Mouse (Mus musculus): ENCODE results near the gene Rpl27. TPM values are rescaled to one million over a fixed set of nuclear protein-coding genes. Genes with fewer than 3 reads are reported as not detected.

The Rpl27 gene
- total and polyA plus RNA-seq, 3 experiments: 909 to 5,728 (median 3,039) TPM

DNA sequence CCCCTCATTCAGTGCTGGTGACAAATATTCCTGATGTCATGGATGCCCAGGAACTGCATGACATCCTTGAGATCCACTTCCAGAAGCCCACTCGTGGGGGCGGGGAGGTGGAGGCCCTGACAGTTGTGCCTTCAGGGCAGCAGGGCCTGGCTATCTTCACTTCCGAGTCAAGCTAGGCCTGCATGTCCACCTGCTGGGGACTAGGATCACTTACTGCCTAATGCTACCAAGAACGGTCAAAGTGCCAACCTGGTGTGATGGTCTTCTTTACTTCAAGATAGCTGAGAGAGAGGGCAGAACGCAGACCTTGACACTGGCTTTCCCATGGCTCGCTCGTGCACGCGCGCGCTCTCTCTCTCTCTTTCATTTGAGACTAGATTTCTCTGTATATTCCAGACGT, 16.1 kb downstream of the Rpl27 start:
- Histone ChIP-seq H3K27ac (ENCODE audit: insufficient read depth, low read depth) (no peak overlapping the region), H3K9ac (ENCODE audit: insufficient read depth, low read depth) (no peak overlapping the region), H3K79me2 (replicated peaks; ENCODE audit: control insufficient read depth, extremely low read depth, insufficient read depth, poor library complexity, severe bottlenecking) (no peaks in the 10 kb centered on the region), H3K4me3 (replicated peaks in 1 of 3; ENCODE audit: low read depth in 2 of 3, low read length in 2 of 3, poor library complexity in 1 of 3) (no peak overlapping the region), H3K27me3 (replicated peaks) (no peaks in the 10 kb centered on the region), H3K9me3 (replicated peaks; ENCODE audit: low read length) (no peaks in the 10 kb centered on the region), H3K36me3 (replicated peaks in 1 of 2; ENCODE audit: control insufficient read depth in 1 of 2, insufficient read depth in 1 of 2, low read length in 1 of 2) (peaks cover 48 to 87% of the 10 kb centered on the region in 2 experiments), H3K4me1 (ENCODE audit: control insufficient read depth in 1 of 2, insufficient read depth in 2 of 2) (peaks cover 9 to 44% of the 10 kb centered on the region in 2 experiments), H3K4me2 (ENCODE audit: insufficient read depth, low read depth, poor library complexity, severe bottlenecking) (no peak overlapping the region)
- in situ Hi-C loops (cut with MboI; ENCODE audit: low pct_ligation_motif_present, low pct_unique_long_range_greater_than_20kb, low sequenced_read_pairs): no loop called here
- no peak for DNase-seq (ENCODE audit: extremely low read depth)
- TF ChIP-seq SIN3A (IDR thresholded peaks at IDR 0.05; ENCODE audit: low read length) (no peak), NELFE (IDR thresholded peaks at IDR 0.05; ENCODE audit: low read depth, low read length) (no peak), HCFC1 (IDR thresholded peaks at IDR 0.05; ENCODE audit: low read depth, low read length) (no peak), MYC (IDR thresholded peaks at IDR 0.05; ENCODE audit: low read depth, low read length) (no peak), MEF2A (IDR thresholded peaks at IDR 0.05; ENCODE audit: borderline replicate concordance, low read depth, low read length) (no peak)
- dilution Hi-C loops (cut with MboI; ENCODE audit: extremely low pct_ligation_motif_present, extremely low pct_unique_long_range_greater_than_20kb, low sequenced_read_pairs): no loop called here

DNA sequence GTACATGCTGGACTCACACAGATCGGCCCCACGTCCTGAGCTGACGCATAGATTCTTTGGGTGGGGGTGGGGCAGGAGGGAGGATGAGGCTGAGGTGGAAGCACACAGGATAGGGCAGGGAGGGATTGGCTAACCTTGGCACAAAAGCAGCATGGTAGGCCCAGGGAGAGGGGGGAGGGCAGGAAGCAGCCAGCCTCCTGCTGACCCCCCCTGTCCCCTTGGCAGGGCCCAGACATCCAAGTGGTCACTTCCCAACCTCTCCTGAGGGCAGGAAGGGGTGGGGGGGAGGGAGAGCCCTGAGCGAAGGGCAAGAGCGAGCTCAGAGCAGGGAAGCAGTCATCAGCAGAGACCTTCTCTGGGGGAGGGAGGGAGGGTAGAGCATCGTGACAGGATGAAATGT, 17.6 kb downstream of the Rpl27 start:
- no peak for TF ChIP-seq EP300 (IDR thresholded peaks at IDR 0.05; ENCODE audit: low read length)
- TF ChIP-seq UBTF (IDR thresholded peaks at IDR 0.05; ENCODE audit: low read depth, low read length): no peak
- no peak for TF ChIP-seq ELF1 (IDR thresholded peaks at IDR 0.05; ENCODE audit: low read depth, low read length)
- Histone ChIP-seq H3K27me3 (replicated peaks) (no peaks in the 10 kb centered on the region), H3K27ac (ENCODE audit: insufficient read depth, low read depth) (no peak overlapping the region), H3K4me3 (replicated peaks in 1 of 3; ENCODE audit: low read depth in 2 of 3, low read length in 2 of 3, poor library complexity in 1 of 3) (no peak overlapping the region), H3K79me2 (replicated peaks; ENCODE audit: control insufficient read depth, extremely low read depth, insufficient read depth, poor library complexity, severe bottlenecking) (no peaks in the 10 kb centered on the region), H3K9me3 (replicated peaks; ENCODE audit: low read length) (no peaks in the 10 kb centered on the region), H3K4me2 (ENCODE audit: insufficient read depth, low read depth, poor library complexity, severe bottlenecking) (no peak overlapping the region), H3K4me1 (ENCODE audit: control insufficient read depth in 1 of 2, insufficient read depth in 2 of 2) (peaks cover 18 to 50% of the 10 kb centered on the region in 2 experiments), H3K36me3 (replicated peaks in 1 of 2; ENCODE audit: control insufficient read depth in 1 of 2, insufficient read depth in 1 of 2, low read length in 1 of 2) (peaks cover 48 to 74% of the 10 kb centered on the region in 2 experiments), H3K9ac (ENCODE audit: insufficient read depth, low read depth) (no peak overlapping the region)
- DNase-seq (ENCODE audit: extremely low read depth): no peak
- dilution Hi-C loops (cut with MboI; ENCODE audit: extremely low pct_ligation_motif_present, extremely low pct_unique_long_range_greater_than_20kb, low sequenced_read_pairs) (no loop called here), in situ Hi-C loops (cut with MboI; ENCODE audit: low pct_ligation_motif_present, low pct_unique_long_range_greater_than_20kb, low sequenced_read_pairs) (no loop called here)

DNA sequence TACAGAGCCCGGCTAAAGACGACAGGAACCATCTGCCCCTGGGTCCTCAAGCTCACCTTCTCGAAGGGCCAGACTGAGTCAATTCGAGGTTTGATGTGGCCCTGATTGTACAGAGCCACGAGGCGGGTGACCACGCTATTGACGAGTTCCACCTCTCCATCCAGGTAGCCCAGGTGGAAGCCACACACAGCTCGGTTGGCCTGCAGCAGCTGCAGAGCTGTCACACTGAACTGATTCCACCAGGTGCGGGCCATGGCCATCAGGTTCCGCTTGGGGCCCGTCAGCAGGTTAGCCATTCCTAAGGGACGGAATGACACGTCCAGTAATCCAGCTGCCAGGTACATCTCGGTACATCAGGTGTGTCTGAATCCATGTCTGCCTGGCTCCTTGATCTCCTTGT, 18.2 kb downstream of the Rpl27 start:
- peaks cover 18 to 50% of the 10 kb centered on the region in 2 experiments for H3K4me1 ChIP-seq (ENCODE audit: control insufficient read depth in 1 of 2, insufficient read depth in 2 of 2)
- no peak for TF ChIP-seq POLR2A (IDR thresholded peaks at IDR 0.05; ENCODE audit: low read depth, low read length)
- no peak for TF ChIP-seq TBP (conservative IDR thresholded peaks at IDR 0.05; ENCODE audit: low read depth, low read length)
- TF ChIP-seq SIN3A (IDR thresholded peaks at IDR 0.05; ENCODE audit: low read length): no peak
- TF ChIP-seq HCFC1 (IDR thresholded peaks at IDR 0.05; ENCODE audit: low read depth, low read length): no peak
- no peak for TF ChIP-seq ZNF384 (IDR thresholded peaks at IDR 0.05; ENCODE audit: low read depth, low read length)
- no peak for TF ChIP-seq SMC3 (IDR thresholded peaks at IDR 0.05; ENCODE audit: low read depth, low read length)
- TF ChIP-seq KAT2A (IDR thresholded peaks at IDR 0.05; ENCODE audit: insufficient replicate concordance, low read length): no peak
- DNase-seq (ENCODE audit: extremely low read depth): no peak
- H3K27ac ChIP-seq (ENCODE audit: insufficient read depth, low read depth): no peak overlapping the region
- H3K4me2 ChIP-seq (ENCODE audit: insufficient read depth, low read depth, poor library complexity, severe bottlenecking): no peak overlapping the region
- no peaks in the 10 kb centered on the region for H3K9me3 ChIP-seq (replicated peaks; ENCODE audit: low read length)
- H3K79me2 ChIP-seq (replicated peaks; ENCODE audit: control insufficient read depth, extremely low read depth, insufficient read depth, poor library complexity, severe bottlenecking): no peaks in the 10 kb centered on the region
- H3K36me3 ChIP-seq (replicated peaks in 1 of 2; ENCODE audit: control insufficient read depth in 1 of 2, insufficient read depth in 1 of 2, low read length in 1 of 2): peaks cover 48 to 68% of the 10 kb centered on the region in 2 experiments
- in situ Hi-C loops (cut with MboI; ENCODE audit: low pct_ligation_motif_present, low pct_unique_long_range_greater_than_20kb, low sequenced_read_pairs): no loop called here
- dilution Hi-C loops (cut with MboI; ENCODE audit: extremely low pct_ligation_motif_present, extremely low pct_unique_long_range_greater_than_20kb, low sequenced_read_pairs): no loop called here
- no peak overlapping the region for H3K9ac ChIP-seq (ENCODE audit: insufficient read depth, low read depth)
- H3K27me3 ChIP-seq (replicated peaks): no peaks in the 10 kb centered on the region
- H3K4me3 ChIP-seq (replicated peaks in 1 of 3; ENCODE audit: low read depth in 2 of 3, low read length in 2 of 3, poor library complexity in 1 of 3): no peak overlapping the region
